Mouse (Mus musculus): ENCODE measurements around the gene Itga11. TPM values are rescaled to one million over a fixed set of nuclear protein-coding genes. Genes with fewer than 3 reads are reported as not detected.

The Itga11 gene
- polyA plus RNA-seq, 1 experiment from 2014 or later: 0.36 TPM

Other genes starting within 250 kb of the Itga11 start
- 6.0 and 6.3 TPM in 2 replicates for gene Coro2b, start 140.8 kb upstream of the Itga11 start, polyA plus RNA-seq (2016; fragmentation: Nextera tagmentation; extraction: Ambion mirVana)
- gene Fem1b, start 134.1 kb downstream of the Itga11 start, polyA plus RNA-seq (2016; fragmentation: Nextera tagmentation; extraction: Ambion mirVana): 21.1 and 21.2 TPM in 2 replicates
- gene Cln6, start 161.0 kb downstream of the Itga11 start, polyA plus RNA-seq (2016; fragmentation: Nextera tagmentation; extraction: Ambion mirVana): 17.7 and 21.4 TPM in 2 replicates
- gene Calml4, start 180.3 kb downstream of the Itga11 start, polyA plus RNA-seq (2016; fragmentation: Nextera tagmentation; extraction: Ambion mirVana): 0.31 and 0.94 TPM in 2 replicates

Measured in heart, embryonic 10.5 days (tissue).